Mouse (Mus musculus) NIH3T3 (cell line): ENCODE results near the gene Clmn.

Source experiments
- DNase-seq: peaks from one replicate; pipeline ENCODE4 v3.0.0-alpha.2; 2012; ENCODE audit warnings: low read depth

Clmn gene

GRCm38 (mm10) chr12:104864439-104865165, at the start of gene Clmn:
Gene Clmn, minus strand, starts transcription at chr12:104865076.
- DNase-seq, result no peak

GRCm38 (mm10) chr12:104912990-104913389, 48.1 kb upstream of the Clmn start:
- no peak for DNase-seq

- DNase-seq, result no peak
These were observed 47.5 kb upstream of the Clmn start for GRCm38 (mm10) chr12:104912281-104912933.

GRCm38 (mm10) chr12:104909750-104910149, 44.9 kb upstream of the Clmn start:
- DNase-seq, result no peak

DNA sequence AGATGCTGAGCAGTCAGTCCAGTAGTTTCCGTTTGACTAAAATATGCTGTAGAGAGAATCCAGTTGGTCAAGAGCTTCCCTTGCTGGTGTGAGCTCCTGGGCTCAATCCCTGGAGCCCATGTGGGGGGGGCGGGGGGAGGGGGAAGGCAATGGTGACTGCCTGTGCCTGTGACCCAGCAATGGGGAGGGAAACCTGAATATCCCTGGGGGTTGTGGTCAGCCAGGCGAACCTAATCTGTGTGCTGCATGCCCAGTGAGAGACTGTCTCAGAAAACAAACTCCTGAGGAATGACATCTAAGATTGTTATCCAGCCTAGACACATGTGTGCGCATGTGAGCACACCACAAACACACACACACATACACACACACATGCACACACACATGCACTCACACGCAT, 44.1 kb upstream of the Clmn start:
- DNase-seq, result no peak

GRCm38 (mm10) chr12:104908024-104908781, 43.3 kb upstream of the Clmn start:
- DNase-seq, result no peak

- DNase-seq, result no peak
These were observed 42.3 kb upstream of the Clmn start for GRCm38 (mm10) chr12:104907133-104907532.

DNA sequence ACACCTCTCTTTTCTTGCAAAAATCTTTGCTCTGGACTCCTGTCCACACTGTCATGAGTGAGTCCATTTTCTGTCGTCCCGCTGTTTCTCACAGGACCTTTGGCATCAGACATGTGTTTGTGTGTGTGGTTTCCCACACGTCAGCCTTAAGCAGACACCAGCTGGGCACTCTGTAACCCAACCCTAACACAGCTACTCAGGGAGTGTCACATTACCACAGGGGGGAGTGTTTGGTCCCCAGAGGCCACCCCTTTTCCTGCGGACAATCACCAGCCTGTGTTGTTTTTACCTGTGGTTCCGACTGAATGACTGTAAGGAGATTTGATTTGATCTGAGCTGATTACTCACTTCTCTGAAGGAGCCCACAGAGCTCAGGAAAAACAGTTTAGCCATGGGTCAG, 39.3 kb upstream of the Clmn start:
- no peak for DNase-seq

- DNase-seq, result no peak
These were observed 37.6 kb upstream of the Clmn start for GRCm38 (mm10) chr12:104902392-104903053.

DNA sequence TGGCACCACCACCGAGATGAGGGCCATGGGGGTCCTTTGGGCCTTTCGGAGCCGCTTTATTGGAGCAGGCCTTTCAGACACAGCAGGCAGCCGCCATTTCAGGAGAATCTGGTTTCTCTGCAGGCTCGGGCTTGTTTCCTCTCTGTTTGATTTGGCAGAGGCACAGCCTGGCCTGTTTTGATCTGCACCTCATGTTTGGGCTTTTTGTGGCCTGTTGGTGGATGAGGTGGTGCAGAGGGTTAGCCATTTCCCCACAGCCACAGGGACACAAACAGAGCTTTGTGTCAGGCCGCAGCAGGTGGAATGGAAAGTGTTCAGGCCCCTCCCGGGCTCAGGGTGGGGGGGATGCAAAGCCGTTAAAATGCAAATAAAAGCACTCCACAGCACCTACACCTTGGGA, 36.4 kb upstream of the Clmn start:
- DNase-seq, result no peak

GRCm38 (mm10) chr12:104899835-104900234, 35.0 kb upstream of the Clmn start:
- DNase-seq, result no peak

DNA sequence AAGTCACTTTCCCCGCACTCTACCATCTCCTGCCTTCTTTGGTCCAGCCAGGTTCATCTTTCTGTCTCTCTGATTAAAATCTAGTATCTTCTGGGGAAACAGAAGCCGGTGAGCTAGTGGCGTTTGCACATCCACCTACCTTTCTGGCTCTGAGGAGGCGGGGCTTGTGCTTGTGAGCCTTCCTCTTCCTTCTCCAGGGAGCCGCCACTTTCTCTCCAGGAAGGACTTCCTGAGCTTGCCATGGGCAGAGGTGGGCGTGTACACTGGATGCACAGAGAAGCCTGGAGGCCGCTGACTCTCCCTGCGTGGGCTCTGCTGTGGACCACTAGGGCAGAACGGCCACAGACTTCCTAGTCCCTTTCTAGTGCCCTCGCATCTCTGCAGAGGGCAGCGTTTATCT, 34.3 kb upstream of the Clmn start:
- no peak for DNase-seq

DNA sequence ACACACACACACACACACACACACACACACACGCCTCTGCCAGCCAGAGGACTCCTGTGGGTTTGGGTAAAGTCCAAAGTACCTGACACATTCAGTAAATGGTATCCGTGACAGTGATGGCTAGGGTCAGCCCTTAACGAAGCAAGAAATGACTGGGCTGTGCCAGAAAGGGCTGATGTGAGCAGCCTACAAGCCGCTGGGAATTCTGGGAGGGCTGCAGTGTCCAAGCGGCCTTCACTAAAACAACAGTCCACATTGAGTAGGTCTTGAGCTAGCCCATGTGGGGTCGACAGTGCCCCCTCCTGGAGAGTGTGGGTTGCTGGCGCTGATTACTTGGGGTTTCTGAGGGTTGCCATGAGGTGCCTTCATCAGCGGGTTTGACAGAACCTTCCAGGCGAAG, 33.8 kb upstream of the Clmn start:
- DNase-seq, result peak; percentile 25

GRCm38 (mm10) chr12:104897051-104897618, 32.3 kb upstream of the Clmn start:
- DNase-seq, result no peak

- no peak for DNase-seq
These were observed 31.8 kb upstream of the Clmn start for GRCm38 (mm10) chr12:104896640-104897039.

GRCm38 (mm10) chr12:104892245-104892644, 27.4 kb upstream of the Clmn start:
- no peak for DNase-seq

DNA sequence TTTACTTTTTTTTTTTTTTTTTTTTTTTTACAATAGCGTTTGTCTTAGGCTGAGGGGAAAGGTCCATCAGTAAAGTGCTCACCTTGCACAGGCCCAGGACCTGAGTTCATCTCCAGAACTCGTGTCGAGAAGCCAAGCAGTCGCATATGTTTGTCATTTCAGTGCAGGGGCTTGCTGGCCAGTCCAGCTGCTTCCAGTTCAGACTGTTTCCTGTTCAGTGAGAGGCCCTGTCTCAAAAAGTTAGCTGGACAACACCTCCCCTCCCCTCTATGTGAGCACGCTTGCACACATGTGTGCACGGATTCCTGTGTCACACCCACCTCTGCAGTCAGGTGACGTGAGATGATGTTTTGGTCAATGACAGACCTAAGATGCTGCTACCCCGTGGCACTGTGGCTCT, 25.2 kb upstream of the Clmn start:
- DNase-seq, result no peak

- no peak for DNase-seq
These were observed 21.2 kb upstream of the Clmn start for GRCm38 (mm10) chr12:104886104-104886503.

DNA sequence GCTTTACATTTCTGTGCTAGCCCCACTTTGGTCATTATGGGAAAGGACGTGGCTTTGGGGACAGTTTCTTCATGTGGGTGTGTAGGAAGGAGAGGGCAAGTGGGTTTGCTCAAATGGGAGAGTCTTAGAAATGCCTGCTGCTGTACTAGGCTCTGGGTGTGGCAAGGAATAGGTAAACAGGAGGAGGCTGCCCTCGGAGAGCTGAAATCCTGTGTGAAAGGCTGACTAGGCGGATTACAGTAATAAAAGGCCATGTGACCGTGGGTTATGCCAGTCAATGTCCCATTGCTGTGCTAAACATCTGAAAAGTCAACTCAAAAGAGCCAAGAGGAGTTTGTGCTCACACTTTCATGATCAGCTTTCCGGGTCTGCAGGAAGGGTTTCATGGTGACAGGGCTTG, 17.7 kb upstream of the Clmn start:
- no peak for DNase-seq

- no peak for DNase-seq
These were observed 17.2 kb upstream of the Clmn start for GRCm38 (mm10) chr12:104882061-104882460.

DNA sequence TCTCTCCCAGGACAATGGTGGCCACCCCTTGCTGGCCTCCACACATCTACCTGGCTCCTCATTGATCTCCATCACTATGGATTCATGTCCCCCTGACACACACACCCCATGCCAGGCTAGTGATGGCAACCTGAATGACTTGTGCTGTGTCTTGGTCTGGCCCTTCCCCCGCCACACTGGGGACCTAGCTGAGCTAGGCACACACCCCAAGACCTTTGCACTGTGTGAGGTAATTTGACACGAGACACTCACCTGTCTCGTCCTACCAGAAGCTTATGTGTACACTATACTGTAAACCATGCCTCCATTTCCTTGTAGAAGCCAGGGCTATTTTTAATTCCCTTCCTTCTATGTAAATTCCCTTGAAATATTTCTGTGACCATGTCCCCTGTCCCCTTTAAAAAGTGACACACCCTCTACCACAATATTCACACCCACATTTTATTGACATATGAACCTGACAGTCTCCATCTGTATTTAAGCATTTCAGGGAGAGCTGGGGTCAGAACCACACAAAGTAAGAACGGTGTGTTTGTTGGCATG, 16.7 kb upstream of the Clmn start:
- no peak for DNase-seq

- DNase-seq, result no peak
These were observed 15.5 kb upstream of the Clmn start for GRCm38 (mm10) chr12:104880367-104880766.
